Mouse (Mus musculus) adipose tissue, adult 10 weeks (tissue): Measurements from ENCODE around the gene Gm19965. TPM values are rescaled to one million over a fixed set of nuclear protein-coding genes. Genes with fewer than 3 reads are reported as not detected.

ENCODE experiments used
- polyA plus RNA-seq: library from polyadenylated mRNA; stranded (reverse); fragments of 350-450 nt; fragmentation: Illumina TruSeq; extraction: RNeasy Lipid Tissue Mini Kit (QIAGEN cat#74804); gene quantifications from one replicate; pipeline ENCODE4 v1.2.3, GENCODE M21; 2014; ENCODE audit warnings: low read depth, low replicate concordance

The Gm19965 gene
- polyA plus RNA-seq, result not detected

DNA sequence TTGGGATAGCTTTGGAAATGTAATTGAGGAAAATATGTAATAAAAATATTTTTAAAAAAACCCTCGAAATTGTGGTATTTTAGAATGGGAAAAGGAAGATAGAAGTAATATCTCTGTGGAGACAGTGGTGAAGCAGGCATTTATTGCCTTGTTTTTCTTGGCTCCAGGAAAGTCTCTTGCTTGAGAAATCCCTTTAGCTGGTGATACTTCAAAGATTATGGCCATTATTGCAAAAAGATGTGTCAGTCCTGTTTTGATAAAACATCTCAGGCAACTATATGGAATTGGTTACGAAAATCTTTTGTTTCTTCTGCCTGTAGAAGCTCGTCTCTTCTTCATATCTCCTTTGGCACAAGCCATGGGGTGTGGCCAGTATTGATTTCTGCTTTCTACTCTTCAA lies at the start of gene Gm19965:
TSS of gene Gm19965 (plus strand) at position 301 of the 400 bp plus-strand sequence.

